Mouse (Mus musculus) central nervous system, embryonic 14 days (tissue): ENCODE measurements around the gene Fcgr3. TPM values are rescaled to one million over a fixed set of nuclear protein-coding genes. Genes with fewer than 3 reads are reported as not detected.

Source experiments
- polyA plus RNA-seq: library from polyadenylated mRNA; depleted of rRNA; stranded (reverse); fragments of >200 nt; gene quantifications from 2 replicates; pipeline ENCODE4 v1.2.3, GENCODE M21; 2012; rRNA removed

Fcgr3 gene
- 8.3 and 8.7 TPM in 2 replicates for polyA plus RNA-seq

DNA sequence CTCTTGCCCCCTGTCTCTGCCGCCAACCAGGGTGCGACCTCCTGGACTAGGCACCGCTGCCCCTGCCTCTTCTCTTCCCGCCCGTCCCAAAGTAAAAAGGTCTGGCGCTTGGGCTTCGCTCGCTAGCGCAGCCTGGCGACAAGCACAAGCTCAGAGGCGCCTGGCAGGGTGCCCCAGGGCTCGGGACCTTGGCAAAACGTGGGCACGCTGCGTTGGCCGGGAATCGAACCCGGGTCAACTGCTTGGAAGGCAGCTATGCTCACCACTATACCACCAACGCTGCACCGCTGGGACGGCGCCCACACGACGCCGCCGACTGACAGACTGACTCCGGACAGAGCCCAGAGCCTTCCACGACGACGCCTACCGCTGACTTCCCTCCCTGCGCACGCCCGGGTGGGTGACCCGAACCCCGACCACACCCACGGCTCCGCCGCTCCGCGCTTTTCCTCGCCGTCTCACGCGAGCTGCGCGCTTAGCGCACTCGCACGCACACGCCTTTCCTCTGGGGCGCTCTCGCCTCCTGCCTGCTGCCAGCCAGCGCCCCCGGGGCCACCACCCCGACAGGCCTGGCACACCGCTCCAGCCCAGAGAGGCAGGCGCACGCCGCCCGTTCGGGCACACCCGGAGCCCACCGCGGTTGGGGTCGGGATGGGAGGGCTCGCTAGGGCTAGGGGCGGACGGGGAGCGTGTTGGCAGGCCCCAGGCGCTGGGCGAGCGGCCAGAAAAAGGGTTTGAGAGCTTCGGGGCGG, at the start of gene Fcgr3:
Gene Fcgr3 (minus strand): TSS at position 445 of the 752 bp plus-strand sequence.

DNA sequence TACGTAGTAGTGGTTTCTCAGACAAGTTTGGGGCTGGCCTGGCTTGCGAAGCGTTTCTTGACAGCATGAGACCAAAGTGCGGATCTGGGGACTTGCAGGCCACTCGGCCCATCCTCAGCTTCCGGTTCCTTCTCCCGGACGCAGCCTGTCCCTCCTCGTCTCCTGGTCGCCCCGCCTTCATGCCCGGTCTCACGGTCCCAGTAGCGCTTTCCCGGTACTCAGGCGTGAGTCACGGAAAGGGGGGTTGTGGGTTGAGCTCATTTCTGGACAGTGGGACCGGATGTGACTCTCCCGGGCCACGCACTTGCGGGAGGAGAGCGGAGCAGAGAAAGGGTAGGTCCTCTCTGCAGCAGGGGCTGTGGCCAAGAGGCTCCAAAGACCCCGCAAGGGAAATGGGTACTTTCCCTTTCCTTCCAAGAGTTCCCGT, 49.2 kb upstream of the Fcgr3 start, which contains the start of gene Cfap126:
Gene Cfap126 (plus strand): TSS at position 46 of the 427 bp plus-strand sequence.

DNA sequence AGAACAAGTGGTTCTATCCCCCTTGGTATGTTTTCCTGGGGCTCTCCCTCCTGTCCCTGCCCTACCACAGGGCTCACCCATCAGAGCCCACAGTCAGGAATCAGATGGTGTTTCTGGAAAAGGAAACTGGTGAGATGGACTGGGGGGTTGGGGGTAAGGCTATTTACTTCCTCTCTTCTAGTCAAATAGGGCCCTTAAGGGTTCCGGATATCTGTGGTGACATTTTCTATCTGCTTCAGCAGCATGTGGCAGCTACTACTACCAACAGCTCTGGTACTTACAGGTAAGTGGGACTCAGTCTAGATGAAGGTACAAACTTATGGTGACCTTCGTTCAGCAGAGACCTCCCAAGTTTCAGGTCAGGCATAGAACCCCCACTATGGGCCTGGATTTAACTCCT, 46.0 kb downstream of the Fcgr3 start, which contains the start of gene Fcgr4:
Gene Fcgr4 (plus strand): TSS at position 184 of the 400 bp plus-strand sequence.

Other genes starting within 250 kb of the Fcgr3 start
- 9.2 and 10.0 TPM in 2 replicates for gene Atf6, start 197.2 kb downstream of the Fcgr3 start, polyA plus RNA-seq
- 0.61 and 0.75 TPM in 2 replicates for gene Gm26620, start 179.9 kb downstream of the Fcgr3 start, polyA plus RNA-seq
- gene Dusp12, start 179.4 kb downstream of the Fcgr3 start, polyA plus RNA-seq, result 45.6 and 51.0 TPM in 2 replicates
- 0.15 and 0.35 TPM in 2 replicates for gene Fcrlb, start 152.0 kb downstream of the Fcgr3 start, polyA plus RNA-seq
- gene Fcrla, start 137.4 kb downstream of the Fcgr3 start, polyA plus RNA-seq, result not detected in 2 replicates
- 1.4 and 1.8 TPM in 2 replicates for gene Fcgr2b, start 88.4 kb downstream of the Fcgr3 start, polyA plus RNA-seq
- 1.4 and 1.6 TPM in 2 replicates for gene Fcgr4, start 46.0 kb downstream of the Fcgr3 start, polyA plus RNA-seq
- gene Cfap126, start 49.0 kb upstream of the Fcgr3 start, polyA plus RNA-seq, result 11.1 and 11.3 TPM in 2 replicates
- gene Sdhc, start 85.7 kb upstream of the Fcgr3 start, polyA plus RNA-seq, result 260 and 262 TPM in 2 replicates
- gene Mpz, start 85.8 kb upstream of the Fcgr3 start, polyA plus RNA-seq, result 3.0 and 10.7 TPM in 2 replicates
- gene Pcp4l1, start 131.3 kb upstream of the Fcgr3 start, polyA plus RNA-seq, result 16.8 and 17.0 TPM in 2 replicates
- 0.09 and 0.16 TPM in 2 replicates for gene Nr1i3, start 149.0 kb upstream of the Fcgr3 start, polyA plus RNA-seq
- 34.4 and 36.0 TPM in 2 replicates for gene Tomm40l, start 157.6 kb upstream of the Fcgr3 start, polyA plus RNA-seq
- 2.5 and 3.0 TPM in 2 replicates for gene Apoa2, start 160.1 kb upstream of the Fcgr3 start, polyA plus RNA-seq
- gene Fcer1g, start 169.4 kb upstream of the Fcgr3 start, polyA plus RNA-seq, result 24.0 and 25.7 TPM in 2 replicates
- gene Adamts4, start 185.5 kb upstream of the Fcgr3 start, polyA plus RNA-seq, result 3.6 and 4.8 TPM in 2 replicates
- gene Ndufs2, start 186.5 kb upstream of the Fcgr3 start, polyA plus RNA-seq, result 169 and 171 TPM in 2 replicates
- gene B4galt3, start 205.4 kb upstream of the Fcgr3 start, polyA plus RNA-seq, result 91.4 and 95.1 TPM in 2 replicates
- 97.8 and 102 TPM in 2 replicates for gene Ppox, start 216.3 kb upstream of the Fcgr3 start, polyA plus RNA-seq
- gene Usp21, start 223.1 kb upstream of the Fcgr3 start, polyA plus RNA-seq, result 118 and 126 TPM in 2 replicates
- gene Ufc1, start 230.1 kb upstream of the Fcgr3 start, polyA plus RNA-seq, result 57.9 and 63.4 TPM in 2 replicates